Mouse (Mus musculus): ENCODE data around the gene Adgrl3.

Adgrl3 gene

DNA sequence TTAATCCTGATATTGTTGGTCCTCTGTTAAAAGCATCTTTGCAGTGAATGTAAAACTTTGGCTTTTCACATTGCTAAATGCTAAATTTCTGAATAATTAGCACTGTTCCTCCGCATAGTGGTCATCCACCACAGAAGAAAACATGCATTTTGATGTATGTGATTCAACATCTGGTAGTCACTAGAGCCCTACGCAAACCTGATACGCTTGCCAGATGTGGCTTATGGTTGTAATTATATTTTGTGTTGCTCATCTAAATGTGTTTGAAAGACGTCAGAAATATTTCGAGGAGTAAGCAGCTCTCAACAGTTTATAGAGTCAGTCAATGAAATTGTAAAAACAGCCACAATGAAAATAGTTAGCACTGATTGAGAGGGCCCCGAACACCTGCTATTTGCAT, 204.5 kb downstream of the Adgrl3 start:
- peak; percentile 12 for DNase-seq (ENCODE audit: extremely low spot score, low read depth, low spot score)

GRCm38 (mm10) chr5:81225486-81225885, 205.5 kb downstream of the Adgrl3 start:
- DNase-seq (ENCODE audit: extremely low spot score, low read depth, low spot score): no peak

- no peak for DNase-seq (ENCODE audit: extremely low spot score, low read depth, low spot score)
Observed at GRCm38 (mm10) chr5:81227256-81227655, 207.3 kb downstream of the Adgrl3 start.

DNA sequence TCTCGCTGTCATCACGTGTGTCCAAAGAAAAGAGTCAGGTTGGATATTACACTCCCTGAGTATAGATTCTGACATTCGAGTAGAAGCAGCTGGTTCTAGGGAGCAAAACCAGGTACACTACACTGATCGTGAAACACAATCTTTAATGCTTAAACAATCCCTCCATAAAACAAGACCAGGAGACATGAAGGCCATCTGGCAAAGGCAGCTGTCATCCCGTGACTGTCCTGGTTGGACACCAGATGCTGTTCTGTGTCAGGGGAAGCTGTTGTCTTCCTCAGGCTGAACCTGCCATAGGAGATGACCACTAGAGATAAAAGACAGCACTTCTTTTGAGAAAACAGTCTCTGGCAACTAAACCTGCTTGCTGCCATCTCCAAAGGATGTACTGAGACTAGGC, 228.8 kb downstream of the Adgrl3 start:
- no peak for DNase-seq (ENCODE audit: extremely low spot score, low read depth, low spot score)

- no peak for DNase-seq (ENCODE audit: extremely low spot score, low read depth, low spot score)
Observed at GRCm38 (mm10) chr5:81256091-81256490, 236.2 kb downstream of the Adgrl3 start.

DNA sequence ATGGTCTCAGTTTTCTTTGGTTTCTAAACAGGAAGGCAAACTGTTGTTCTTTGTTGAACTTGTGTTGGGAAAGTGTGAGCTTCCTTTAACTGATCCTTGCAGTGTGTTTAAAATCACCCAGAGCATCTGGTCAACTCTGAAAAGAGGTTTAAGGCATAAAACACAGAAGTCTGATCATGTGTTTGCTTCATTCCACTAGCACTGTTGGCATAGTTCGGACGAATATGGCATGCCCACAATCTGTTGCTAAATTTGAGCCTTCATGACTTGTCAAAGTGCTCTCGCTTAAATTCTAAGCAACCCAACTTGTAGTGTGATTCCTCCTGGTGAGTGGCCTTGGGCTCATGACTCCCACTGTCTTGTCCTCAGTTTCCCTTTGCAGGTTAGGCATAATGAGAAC, 249.8 kb downstream of the Adgrl3 start:
- DNase-seq (ENCODE audit: extremely low spot score, low read depth, low spot score): no peak

DNA sequence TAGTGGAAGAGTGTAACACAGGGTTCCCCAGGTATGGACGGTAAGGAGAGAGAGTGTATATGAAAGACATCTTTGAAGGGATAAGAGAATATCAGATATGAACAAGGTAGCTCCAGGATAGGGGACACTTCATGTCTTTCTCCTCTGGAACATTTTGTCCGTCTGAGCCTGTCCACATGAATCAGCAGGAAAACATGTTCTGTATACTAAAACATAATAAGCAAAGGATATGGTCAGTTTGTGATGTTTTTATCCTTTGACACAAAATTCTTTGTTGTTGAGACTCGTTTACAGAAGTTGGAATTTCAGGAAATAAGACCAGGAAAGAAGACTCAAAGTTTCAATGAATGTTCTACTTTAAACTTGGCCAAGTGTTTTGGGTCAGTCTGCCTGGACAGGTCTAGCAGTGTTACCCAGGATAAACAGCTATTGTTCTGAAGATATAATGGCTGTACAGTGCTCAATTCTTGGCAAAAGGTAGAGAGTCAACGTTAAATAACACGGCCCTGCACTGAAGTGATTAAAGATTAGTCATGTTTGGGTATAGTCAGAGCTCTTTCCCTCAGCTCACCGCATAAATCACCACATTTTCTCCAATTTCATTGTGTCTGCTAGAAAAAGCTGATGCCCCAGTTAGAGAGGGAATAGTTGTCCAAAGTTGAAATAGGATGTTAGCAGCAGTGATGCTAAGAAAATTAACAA, 255.6 kb downstream of the Adgrl3 start:
- no peak for DNase-seq (ENCODE audit: extremely low spot score, low read depth, low spot score)

DNA sequence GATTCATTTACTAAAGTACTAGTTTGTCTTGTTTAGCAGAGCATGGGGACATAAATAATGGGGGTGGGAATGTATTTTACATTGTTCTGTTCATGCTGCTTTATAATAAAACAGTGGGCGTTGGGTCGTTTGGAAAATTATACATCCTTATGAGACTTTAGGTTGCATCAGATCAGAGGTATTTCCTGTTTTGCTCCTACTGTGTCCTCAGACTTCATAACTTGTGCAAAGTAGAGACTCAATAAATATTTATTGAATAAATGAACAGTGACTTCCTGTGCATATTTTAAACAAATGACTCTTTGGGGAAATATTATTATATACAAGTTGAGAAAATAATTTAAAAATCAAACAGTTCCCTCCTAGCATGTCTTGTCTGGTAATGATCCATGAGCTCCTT, 259.3 kb downstream of the Adgrl3 start:
- no peak for DNase-seq (ENCODE audit: extremely low spot score, low read depth, low spot score)

GRCm38 (mm10) chr5:81285643-81286042, 265.7 kb downstream of the Adgrl3 start:
- no peak for DNase-seq (ENCODE audit: extremely low spot score, low read depth, low spot score)

GRCm38 (mm10) chr5:81301874-81302273, 281.9 kb downstream of the Adgrl3 start:
- no peak for DNase-seq (ENCODE audit: extremely low spot score, low read depth, low spot score)

- no peak for DNase-seq (ENCODE audit: extremely low spot score, low read depth, low spot score)
Observed at GRCm38 (mm10) chr5:81317406-81318112, 297.6 kb downstream of the Adgrl3 start.

GRCm38 (mm10) chr5:81321276-81321934, 301.5 kb downstream of the Adgrl3 start:
- no peak for DNase-seq (ENCODE audit: extremely low spot score, low read depth, low spot score)

DNA sequence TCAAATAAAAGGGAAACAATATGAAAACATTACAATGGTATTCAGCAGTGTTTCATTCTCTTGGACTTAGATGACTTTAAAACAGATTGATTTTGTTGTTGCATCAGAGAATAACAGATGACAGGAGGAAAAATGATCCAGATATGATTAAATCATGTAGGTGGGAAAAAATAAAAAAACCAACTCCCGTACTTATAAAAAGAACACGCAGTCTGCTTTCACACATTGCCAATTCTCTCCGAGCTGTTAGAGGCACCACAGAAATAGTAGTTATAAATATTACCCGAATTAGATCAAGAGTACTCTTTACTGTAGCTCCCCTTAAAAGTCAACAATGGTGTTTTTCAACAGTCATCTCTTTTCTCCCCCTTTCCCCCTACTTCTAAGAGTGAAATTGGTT, 302.1 kb downstream of the Adgrl3 start:
- no peak for DNase-seq (ENCODE audit: extremely low spot score, low read depth, low spot score)

- DNase-seq (ENCODE audit: extremely low spot score, low read depth, low spot score): no peak
Observed at GRCm38 (mm10) chr5:81326916-81327315, 307.0 kb downstream of the Adgrl3 start.

GRCm38 (mm10) chr5:81327392-81327791, 307.5 kb downstream of the Adgrl3 start:
- no peak for DNase-seq (ENCODE audit: extremely low spot score, low read depth, low spot score)

DNA sequence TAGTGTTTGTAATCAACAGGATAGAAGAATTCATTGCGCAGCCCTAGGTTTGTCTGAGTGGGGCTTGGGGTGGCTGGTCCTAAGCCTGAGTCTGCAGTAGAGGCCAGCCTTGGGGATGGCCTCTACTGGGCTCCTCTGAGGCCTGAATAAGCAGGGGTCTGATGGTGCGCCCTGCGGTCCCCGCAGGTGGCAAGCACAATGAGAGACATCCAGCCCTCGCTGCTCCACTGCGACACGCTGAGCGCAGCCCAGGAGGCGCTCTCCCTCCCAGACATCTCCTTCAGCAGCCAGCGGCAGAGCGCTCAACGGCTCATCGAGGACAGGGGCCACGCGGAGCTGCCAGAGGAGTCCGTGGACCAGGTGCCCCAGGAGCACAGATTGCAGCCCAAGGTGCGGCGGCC, 309.6 kb downstream of the Adgrl3 start:
- no peak for DNase-seq (ENCODE audit: extremely low spot score, low read depth, low spot score)

GRCm38 (mm10) chr5:81344330-81344729, 324.4 kb downstream of the Adgrl3 start:
- DNase-seq (ENCODE audit: extremely low spot score, low read depth, low spot score): no peak

DNA sequence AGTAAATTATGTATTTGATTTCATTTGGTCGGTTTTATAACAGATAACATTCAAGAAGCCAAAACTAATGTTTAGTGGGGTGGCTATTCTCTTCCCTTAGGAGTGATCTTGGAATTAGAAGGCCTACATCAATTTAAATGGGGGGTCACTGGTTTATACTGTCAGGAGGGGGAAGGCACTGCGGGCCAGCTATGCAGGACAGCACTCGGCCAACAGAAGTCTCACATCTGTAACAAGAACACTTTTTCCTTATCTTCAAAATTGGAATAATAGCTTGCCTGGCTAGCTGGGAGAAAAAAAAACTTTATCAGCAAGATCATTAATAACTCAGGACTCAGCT, 325.1 kb downstream of the Adgrl3 start:
- DNase-seq (ENCODE audit: extremely low spot score, low read depth, low spot score): no peak

GRCm38 (mm10) chr5:81345436-81346131, 325.6 kb downstream of the Adgrl3 start:
- DNase-seq (ENCODE audit: extremely low spot score, low read depth, low spot score): no peak

DNA sequence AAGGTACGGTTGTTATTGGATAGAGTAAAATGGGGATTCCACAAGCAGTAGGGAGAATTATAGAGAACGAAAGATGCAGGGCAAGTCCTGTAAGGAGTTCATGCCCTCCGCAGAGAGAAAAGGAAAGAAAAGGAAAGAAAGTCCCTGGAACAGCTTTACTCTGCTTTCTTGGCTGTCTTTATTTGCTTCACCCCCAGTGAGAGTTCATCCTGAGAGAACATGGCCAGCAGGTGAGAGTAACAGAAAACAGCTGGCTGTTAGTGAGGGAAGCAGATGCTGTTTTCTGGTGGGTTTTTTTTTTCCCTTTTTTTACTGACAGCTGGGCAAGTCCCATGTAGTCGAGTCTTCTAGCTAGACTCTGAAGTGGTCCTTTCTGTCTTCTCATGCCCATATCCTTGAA, 327.6 kb downstream of the Adgrl3 start:
- no peak for DNase-seq (ENCODE audit: extremely low spot score, low read depth, low spot score)

DNA sequence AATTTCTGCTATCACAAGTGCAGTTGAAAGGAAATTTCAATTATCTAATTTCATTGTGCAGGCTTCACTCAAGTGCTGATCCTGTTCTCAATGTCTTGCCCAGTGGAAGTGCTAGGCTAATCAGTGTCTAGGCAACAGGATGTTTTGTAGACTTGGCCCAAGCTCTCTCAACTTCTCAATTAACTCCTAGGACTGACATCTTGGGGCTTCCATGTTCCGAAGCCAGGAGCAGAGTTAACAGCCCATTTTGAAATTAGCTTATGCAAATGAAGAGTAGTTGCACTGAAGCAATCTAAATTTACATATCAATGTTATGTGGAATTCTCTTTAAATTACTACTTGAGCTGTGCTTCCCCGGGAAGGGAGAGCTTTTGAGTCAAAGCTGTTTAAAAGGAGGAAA, 339.6 kb downstream of the Adgrl3 start:
- no peak for DNase-seq (ENCODE audit: extremely low spot score, low read depth, low spot score)

DNA sequence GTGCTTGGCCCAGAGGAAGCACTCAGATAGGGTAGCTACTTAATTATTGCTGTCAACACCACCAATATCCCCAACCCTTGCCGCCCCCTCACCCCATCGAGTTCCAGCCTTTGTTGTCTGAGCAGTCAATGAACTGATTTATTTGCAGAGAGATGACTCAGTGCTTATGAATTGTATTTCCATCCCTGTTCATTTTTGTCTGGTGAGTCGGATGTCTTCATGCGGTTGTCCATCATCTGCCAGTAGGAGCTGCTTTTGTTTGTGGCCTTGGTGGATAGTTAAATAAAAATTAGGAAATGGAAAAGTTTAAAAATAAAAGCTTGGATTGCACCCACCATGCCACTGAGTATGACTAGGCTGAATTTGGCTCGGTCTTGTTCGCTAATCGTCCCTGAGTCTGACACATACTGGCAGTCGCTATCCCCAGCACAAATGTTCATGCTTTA, 344.3 kb downstream of the Adgrl3 start:
- DNase-seq (ENCODE audit: extremely low spot score, low read depth, low spot score): no peak

All from hindlimb bud, embryonic 11.5 days (tissue).